Mouse (Mus musculus) lung, embryonic 16.5 days (tissue): ENCODE measurements around the gene Ovol1. TPM values are rescaled to one million over a fixed set of nuclear protein-coding genes. Genes with fewer than 3 reads are reported as not detected.
A peak's percentile ranks its signal among the peaks of the same experiment; 100 is the strongest.

Experiments
- ATAC-seq: fragments of 200-750 bp; cut with Nextera tagmentation; 2 replicates; pipeline ENCODE4 v1.8.0; 2017; ENCODE audit warnings: low read depth, mild to moderate bottlenecking, moderate library complexity
- H3K27ac ChIP-seq: fragments of 300-500 bp; sonication (generic); 2 replicates; pipeline ENCODE4 v1.5.1; 2014; ENCODE audit warnings: mild to moderate bottlenecking, control low read depth, low read length
- H3K27me3 ChIP-seq: fragments of 300-500 bp; sonication (generic); 2 replicates; pipeline ENCODE4 v1.6.1; 2014; ENCODE audit warnings: low read depth, low read length, mixed read lengths; ENCODE audit not compliant: control insufficient read depth, insufficient read depth
- H3K36me3 ChIP-seq: fragments of 300-500 bp; sonication (generic); 2 replicates; pipeline ENCODE4 v1.6.1; 2014; ENCODE audit warnings: low read length; ENCODE audit not compliant: control insufficient read depth, insufficient read depth
- H3K4me1 ChIP-seq: fragments of 300-500 bp; sonication (generic); replicated peaks from 2 replicates; pipeline ENCODE4 v1.6.1; 2014; ENCODE audit warnings: low read length, mixed read lengths; ENCODE audit not compliant: control insufficient read depth, insufficient read depth
- H3K4me2 ChIP-seq: fragments of 300-500 bp; sonication (generic); 2 replicates; pipeline ENCODE4 v1.6.1; 2014; ENCODE audit warnings: low read depth, low read length, control low read depth
- H3K4me3 ChIP-seq: fragments of 300-500 bp; sonication (generic); 2 replicates; pipeline ENCODE4 v1.5.1; 2014; ENCODE audit warnings: mild to moderate bottlenecking, low read length, control low read depth
- H3K9ac ChIP-seq: fragments of 300-500 bp; sonication (generic); 2 replicates; pipeline ENCODE4 v1.6.1; 2014; ENCODE audit warnings: low read length, control low read depth
- H3K9me3 ChIP-seq: fragments of 300-500 bp; sonication (generic); 2 replicates; pipeline ENCODE4 v1.6.1; 2016; ENCODE audit warnings: low read length; ENCODE audit not compliant: control insufficient read depth
- WGBS: fragments of 180-500 bp; shearing (Covaris S2); extraction: QIAGEN DNeasy Blood & Tissue Kit; methylation state at CpG from one replicate; pipeline ENCODE4 v1.1.7; 2014; 5-methylcytosine and 5-hydroxymethylcytosine counted together
- polyA plus RNA-seq: library from polyadenylated mRNA; unstranded; fragments of >200 nt; fragmentation: Nextera tagmentation; extraction: Ambion mirVana; gene quantifications from 2 replicates; pipeline ENCODE4 v1.2.1, GENCODE M21; 2015

The Ovol1 gene
- polyA plus RNA-seq, 1 experiment from 2014 or later, result 2.6 TPM

- 42% methylated on average over 11 of the region's 11 CpGs for WGBS
- H3K4me2 ChIP-seq, result no peak overlapping the region
- no peak overlapping the region for H3K4me3 ChIP-seq
- no peaks in the 10 kb centered on the region for H3K36me3 ChIP-seq
- no peaks in the 10 kb centered on the region; the same call in 1 of the 2 replicates for H3K4me1 ChIP-seq
- ATAC-seq, result no peak
- H3K9ac ChIP-seq, result no peak overlapping the region
- no peak overlapping the region for H3K27ac ChIP-seq
- H3K9me3 ChIP-seq, result no peaks in the 10 kb centered on the region
- no peaks in the 10 kb centered on the region for H3K27me3 ChIP-seq
These were observed 16.4 kb downstream of the Ovol1 start for GRCm38 (mm10) chr19:5544031-5544430.

DNA sequence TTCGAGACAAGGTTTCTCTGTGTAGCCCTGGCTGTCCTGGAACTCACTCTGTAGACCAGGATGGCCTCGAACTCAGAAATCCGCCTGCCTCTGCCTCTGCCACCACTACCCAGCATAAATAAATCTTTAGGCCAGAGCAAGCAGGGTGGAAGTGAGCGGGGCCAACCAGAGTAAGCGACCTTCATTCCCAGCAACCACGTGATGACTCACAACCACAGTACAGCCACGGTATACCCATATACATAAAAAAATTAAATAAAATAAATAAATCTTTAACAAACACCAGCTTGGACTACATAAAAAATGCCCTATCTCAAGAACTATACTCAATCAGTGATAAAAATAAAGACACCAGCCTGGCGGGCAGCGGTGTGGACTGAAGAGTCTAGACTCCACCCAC is 17.1 kb downstream of the Ovol1 start:
- no peak overlapping the region for H3K9ac ChIP-seq
- WGBS, result 80% methylated on average over 9 of the region's 9 CpGs
- no peaks in the 10 kb centered on the region; the same call in 1 of the 2 replicates for H3K4me1 ChIP-seq
- H3K27me3 ChIP-seq, result no peaks in the 10 kb centered on the region
- H3K9me3 ChIP-seq, result no peaks in the 10 kb centered on the region
- ATAC-seq, result no peak
- H3K4me2 ChIP-seq, result no peak overlapping the region
- H3K36me3 ChIP-seq, result no peaks in the 10 kb centered on the region
- H3K27ac ChIP-seq, result no peak overlapping the region
- no peak overlapping the region for H3K4me3 ChIP-seq

GRCm38 (mm10) chr19:5538786-5539185 is 21.7 kb downstream of the Ovol1 start:
- 72% methylated on average over 8 of the region's 8 CpGs for WGBS
- no peak for ATAC-seq
- H3K4me1 ChIP-seq, result no peaks in the 10 kb centered on the region

GRCm38 (mm10) chr19:5532520-5532919 is 27.9 kb downstream of the Ovol1 start:
- Histone ChIP-seq H3K27ac (no peak overlapping the region), H3K9ac (no peak overlapping the region), H3K27me3 (no peaks in the 10 kb centered on the region; the same call in 1 of the 2 replicates), H3K4me3 (no peak overlapping the region), H3K4me2 (0 out of 2 replicates have a peak overlapping the region, but pooled peaks have one; percentile 11), H3K4me1 (peaks cover 12% of the 10 kb centered on the region), H3K36me3 (no peaks in the 10 kb centered on the region), H3K9me3 (no peaks in the 10 kb centered on the region)
- no peak for ATAC-seq
- WGBS, result 49% methylated on average over 8 of the region's 8 CpGs

More at GRCm38 (mm10) chr19:5538786-5539185, 21.7 kb downstream of the Ovol1 start:
- Histone ChIP-seq H3K36me3 (no peaks in the 10 kb centered on the region), H3K27me3 (no peaks in the 10 kb centered on the region; the same call in 1 of the 2 replicates), H3K9me3 (no peaks in the 10 kb centered on the region), H3K4me3 (no peak overlapping the region), H3K4me2 (no peak overlapping the region), H3K9ac (no peak overlapping the region), H3K27ac (no peak overlapping the region)

DNA sequence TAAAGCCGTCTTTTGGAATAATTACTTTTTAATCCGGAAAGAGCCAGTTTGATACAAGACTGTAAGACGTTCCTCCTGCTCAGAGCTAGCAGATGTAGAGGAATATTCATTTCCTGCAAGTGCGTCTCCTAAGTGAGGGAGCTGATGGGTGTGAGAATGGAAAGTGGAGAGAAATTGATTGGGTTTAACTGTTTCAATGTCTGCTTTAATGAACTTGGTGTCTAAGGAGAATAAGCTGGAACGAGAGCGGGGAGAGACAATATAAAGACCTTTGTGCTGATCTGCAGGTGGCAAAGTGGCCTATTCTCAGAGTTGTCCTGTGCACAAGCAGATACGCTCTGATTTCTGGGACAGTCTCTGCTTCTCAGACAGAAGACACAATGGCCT is 30.3 kb downstream of the Ovol1 start:
- Histone ChIP-seq H3K9ac (no peak overlapping the region), H3K27me3 (no peaks in the 10 kb centered on the region), H3K36me3 (no peaks in the 10 kb centered on the region), H3K4me3 (no peak overlapping the region), H3K4me1 (peaks cover 12% of the 10 kb centered on the region), H3K27ac (peak overlapping the region; percentile 78), H3K4me2 (peak overlapping the region; percentile 61), H3K9me3 (no peaks in the 10 kb centered on the region)
- no peak; the same call in 1 of the 2 replicates for ATAC-seq
- 47% methylated on average over 7 of the region's 7 CpGs for WGBS

GRCm38 (mm10) chr19:5529325-5530137 is 30.9 kb downstream of the Ovol1 start:
- 10% methylated on average over 20 of the region's 20 CpGs for WGBS
- Histone ChIP-seq H3K4me1 (peaks cover 12% of the 10 kb centered on the region), H3K36me3 (no peaks in the 10 kb centered on the region), H3K9ac (peak overlapping the region; percentile 55), H3K4me2 (peak overlapping the region; percentile 61), H3K4me3 (peak overlapping the region; percentile 39), H3K27ac (peak overlapping the region; percentile 97), H3K9me3 (no peaks in the 10 kb centered on the region), H3K27me3 (no peaks in the 10 kb centered on the region)
- ATAC-seq, result peak; percentile 99

DNA sequence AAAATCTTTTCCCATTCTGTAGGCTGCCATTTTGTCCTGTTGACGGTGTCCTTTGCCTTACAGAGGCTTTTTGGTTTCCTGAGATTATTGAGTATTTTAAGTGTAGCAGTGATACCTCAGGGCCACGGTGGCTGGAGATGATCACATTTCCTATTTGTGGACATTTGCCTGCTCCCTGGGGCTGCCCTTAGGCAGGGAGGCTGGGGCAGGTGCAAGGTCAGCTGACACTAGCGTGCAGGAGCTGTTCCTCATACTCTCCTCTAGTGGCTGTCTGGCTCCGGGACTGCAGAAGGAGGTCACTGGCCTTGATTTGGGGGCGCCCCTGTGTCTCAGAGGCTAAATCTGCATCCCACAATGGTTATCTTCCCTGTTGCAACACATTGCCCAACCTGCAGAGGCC is 35.2 kb downstream of the Ovol1 start:
- Histone ChIP-seq H3K4me2 (no peak overlapping the region), H3K4me1 (no peaks in the 10 kb centered on the region), H3K36me3 (no peaks in the 10 kb centered on the region), H3K27ac (no peak overlapping the region), H3K9ac (no peak overlapping the region), H3K9me3 (no peaks in the 10 kb centered on the region), H3K27me3 (no peaks in the 10 kb centered on the region), H3K4me3 (no peak overlapping the region)
- ATAC-seq, result no peak
- 65% methylated on average over 5 of the region's 5 CpGs for WGBS

GRCm38 (mm10) chr19:5518721-5519120 is 41.7 kb downstream of the Ovol1 start:
- Histone ChIP-seq H3K4me2 (no peak overlapping the region), H3K9me3 (no peaks in the 10 kb centered on the region), H3K36me3 (no peaks in the 10 kb centered on the region), H3K27ac (no peak overlapping the region), H3K27me3 (no peaks in the 10 kb centered on the region), H3K4me1 (no peaks in the 10 kb centered on the region), H3K9ac (no peak overlapping the region), H3K4me3 (no peak overlapping the region)
- ATAC-seq, result no peak
- 81% methylated on average over 3 of the region's 3 CpGs for WGBS

DNA sequence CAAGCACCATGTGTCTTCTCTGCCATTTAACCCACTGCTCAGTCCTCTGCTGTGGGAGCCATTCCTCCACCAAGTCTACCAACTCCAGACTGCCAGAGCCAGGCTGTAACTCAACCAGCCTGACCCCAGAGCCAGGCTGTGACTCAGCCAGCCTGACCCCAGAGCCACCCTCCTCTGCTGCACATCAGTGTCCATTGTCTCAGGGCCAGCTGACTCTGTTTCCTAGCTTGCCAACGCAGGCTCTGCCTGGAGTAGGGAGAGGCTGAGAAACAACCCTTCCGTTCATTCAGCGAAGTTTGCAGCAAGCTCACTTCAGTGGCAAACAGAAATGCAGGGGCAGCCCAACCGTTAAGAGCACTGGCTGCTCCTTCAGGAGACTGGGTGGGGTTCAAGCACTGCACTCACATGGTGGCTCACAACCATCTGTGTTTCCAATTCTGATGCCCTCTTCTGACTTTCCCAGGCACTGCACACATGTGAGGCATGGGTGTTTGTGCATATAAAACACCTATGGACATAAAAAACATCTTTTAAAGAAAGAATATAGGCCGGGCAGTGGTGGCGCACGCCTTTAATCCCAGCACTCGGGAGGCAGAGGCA is 43.4 kb downstream of the Ovol1 start:
- H3K4me1 ChIP-seq, result peaks cover 7% of the 10 kb centered on the region
- peak; percentile 36; the same call in 1 of the 2 replicates for ATAC-seq
- no peak overlapping the region for H3K9ac ChIP-seq
- WGBS, result 66% methylated on average over 8 of the region's 8 CpGs
- H3K27ac ChIP-seq, result no peak overlapping the region
- no peaks in the 10 kb centered on the region for H3K36me3 ChIP-seq
- no peaks in the 10 kb centered on the region for H3K9me3 ChIP-seq
- H3K27me3 ChIP-seq, result no peaks in the 10 kb centered on the region
- no peak overlapping the region for H3K4me3 ChIP-seq
- H3K4me2 ChIP-seq, result no peak overlapping the region
